Mouse (Mus musculus) thymus, adult 2 months (tissue): ENCODE measurements around the gene Slc35b3.

Source experiments
- CTCF ChIP-seq: fragments of 200-500 bp; IDR thresholded peaks from 2 replicates; pipeline ENCODE4 v1.5.1; 2012; ENCODE audit warnings: mild to moderate bottlenecking, control low read depth, low read length, moderate library complexity, borderline replicate concordance; ENCODE audit not compliant: control insufficient read depth, poor library complexity, insufficient read depth; ENCODE audit errors: extremely low read depth
- POLR2A ChIP-seq: fragments of 200-500 bp; IDR thresholded peaks from 2 replicates; pipeline ENCODE4 v1.6.1; 2012; ENCODE audit warnings: mild to moderate bottlenecking, low read length, control low read depth, moderate library complexity; ENCODE audit not compliant: control insufficient read depth, poor library complexity, insufficient read depth; ENCODE audit errors: extremely low read depth

GRCm38 (mm10) chr13:38921306-38921705 is 39.4 kb downstream of the Slc35b3 start:
- TF ChIP-seq CTCF (no peak), POLR2A (no peak)
